Mouse (Mus musculus) liver, adult 2 months (tissue): ENCODE results near the gene Atxn1. TPM values are rescaled to one million over a fixed set of nuclear protein-coding genes. Genes with fewer than 3 reads are reported as not detected.

ENCODE experiments used
- DNase-seq: peaks from one replicate; pipeline ENCODE4 v3.0.0-alpha.2; 2011; ENCODE audit warnings: low read depth, low spot score; ENCODE audit errors: extremely low read depth
- H3K27ac ChIP-seq: fragments of 200-500 bp; replicated peaks from 2 replicates; pipeline ENCODE4 v1.5.1; 2012; ENCODE audit warnings: low read depth, mild to moderate bottlenecking, control low read depth, inconsistent platforms, low read length; ENCODE audit not compliant: insufficient read depth
- H3K27me3 ChIP-seq: fragments of 200-500 bp; 2 replicates; pipeline ENCODE4 v1.6.1; 2012; ENCODE audit warnings: mild to moderate bottlenecking, moderate library complexity, low read length, inconsistent platforms; ENCODE audit not compliant: control insufficient read depth, insufficient read depth
- H3K36me3 ChIP-seq: fragments of 200-500 bp; 2 replicates; pipeline ENCODE4 v1.6.1; 2012; ENCODE audit warnings: low read length, inconsistent platforms; ENCODE audit not compliant: control insufficient read depth, insufficient read depth
- H3K4me1 ChIP-seq: fragments of 200-500 bp; 2 replicates; pipeline ENCODE4 v1.6.1; 2011; ENCODE audit warnings: low read length; ENCODE audit not compliant: control insufficient read depth, insufficient read depth
- H3K4me3 ChIP-seq: fragments of 200-500 bp; 2 replicates; pipeline ENCODE4 v1.5.1; 2011; ENCODE audit warnings: low read depth, mild to moderate bottlenecking, control low read depth, low read length, moderate library complexity; ENCODE audit not compliant: insufficient read depth
- H3K79me2 ChIP-seq: fragments of 200-500 bp; 2 replicates; pipeline ENCODE4 v1.6.1; 2012; ENCODE audit warnings: inconsistent platforms, mild to moderate bottlenecking, low read length, moderate library complexity; ENCODE audit not compliant: control insufficient read depth, insufficient read depth
- H3K9ac ChIP-seq: fragments of 200-500 bp; 2 replicates; pipeline ENCODE4 v1.6.1; 2012; ENCODE audit warnings: low read depth, mild to moderate bottlenecking, control low read depth, inconsistent platforms, low read length
- CTCF ChIP-seq: fragments of 200-500 bp; IDR thresholded peaks from 2 replicates; pipeline ENCODE4 v1.5.1; 2011; ENCODE audit warnings: low read depth, low read length, control low read depth
- POLR2A ChIP-seq: fragments of 200-500 bp; IDR thresholded peaks from 2 replicates; pipeline ENCODE4 v1.6.1; 2011; ENCODE audit warnings: low read length, control low read depth; ENCODE audit not compliant: insufficient read depth; ENCODE audit errors: extremely low read depth
- WGBS: fragments of 180-500 bp; shearing (Covaris S2); methylation state at CpG from one replicate; pipeline ENCODE4 v1.1.7; 2018; 5-methylcytosine and 5-hydroxymethylcytosine counted together
- polyA plus RNA-seq: library from polyadenylated mRNA; depleted of rRNA; stranded (reverse); fragments of >200 nt; gene quantifications from 2 replicates; pipeline ENCODE4 v1.2.3, GENCODE M21; 2012
- total RNA-seq: library from RNA; depleted of rRNA; stranded (reverse); fragments of >200 nt; gene quantifications from 2 replicates; pipeline ENCODE4 v1.2.3, GENCODE M21; 2014

The Atxn1 gene
- total and polyA plus RNA-seq, 2 experiments = 7.7 to 7.8 TPM

DNA sequence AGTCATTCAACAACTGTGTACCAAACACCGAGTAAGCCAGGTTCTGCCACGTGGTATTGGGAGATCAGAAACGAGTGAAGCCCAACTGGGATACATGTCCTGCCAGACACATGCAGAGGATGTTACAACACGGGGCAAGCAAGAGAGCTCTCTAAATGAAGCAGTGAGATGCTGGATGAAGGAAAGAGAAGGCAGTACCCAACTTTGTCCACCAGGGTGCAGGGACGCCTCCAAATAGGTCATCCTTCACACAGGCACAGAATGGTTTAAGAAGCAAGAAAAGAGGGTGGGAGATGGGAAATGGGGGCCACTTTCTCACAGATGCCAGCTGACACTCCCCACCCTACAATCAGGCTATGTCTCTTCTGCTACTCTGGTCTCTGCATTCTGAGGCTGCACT, 351.5 kb downstream of the Atxn1 start:
- H3K4me1 ChIP-seq = no peaks in the 10 kb centered on the region
- H3K79me2 ChIP-seq = peaks cover 6% of the 10 kb centered on the region
- H3K9ac ChIP-seq = no peak overlapping the region
- no peak overlapping the region for H3K27ac ChIP-seq
- TF ChIP-seq CTCF (peak; percentile 56; the same call in 1 of the 2 replicates), POLR2A (no peak)
- no peaks in the 10 kb centered on the region for H3K27me3 ChIP-seq
- DNase-seq = no peak
- H3K36me3 ChIP-seq = no peaks in the 10 kb centered on the region
- 66% methylated on average over 5 of the region's 5 CpGs for WGBS
- no peak overlapping the region for H3K4me3 ChIP-seq

DNA sequence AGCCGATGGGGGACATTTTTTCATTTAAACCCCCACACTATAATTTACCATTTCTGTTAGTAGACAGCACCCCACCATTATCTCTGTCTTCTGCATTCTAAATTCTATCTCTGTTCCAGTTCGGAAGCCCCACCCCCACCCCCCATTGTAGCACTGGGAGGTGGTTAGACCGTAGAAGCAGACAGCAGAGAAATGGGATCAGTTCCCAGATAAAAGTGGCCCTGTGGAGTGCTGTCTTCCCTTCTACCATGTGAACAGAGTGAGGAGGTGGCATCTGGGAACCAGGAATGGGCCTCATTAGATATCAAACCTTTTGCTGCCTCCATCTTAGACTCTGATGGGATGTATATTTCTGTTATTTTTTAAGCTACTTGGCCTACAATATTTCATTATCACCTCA, 353.3 kb downstream of the Atxn1 start:
- TF ChIP-seq CTCF = no peak
- TF ChIP-seq POLR2A = no peak
- WGBS = 95% methylated on average over 3 of the region's 3 CpGs
- no peaks in the 10 kb centered on the region for H3K79me2 ChIP-seq

DNA sequence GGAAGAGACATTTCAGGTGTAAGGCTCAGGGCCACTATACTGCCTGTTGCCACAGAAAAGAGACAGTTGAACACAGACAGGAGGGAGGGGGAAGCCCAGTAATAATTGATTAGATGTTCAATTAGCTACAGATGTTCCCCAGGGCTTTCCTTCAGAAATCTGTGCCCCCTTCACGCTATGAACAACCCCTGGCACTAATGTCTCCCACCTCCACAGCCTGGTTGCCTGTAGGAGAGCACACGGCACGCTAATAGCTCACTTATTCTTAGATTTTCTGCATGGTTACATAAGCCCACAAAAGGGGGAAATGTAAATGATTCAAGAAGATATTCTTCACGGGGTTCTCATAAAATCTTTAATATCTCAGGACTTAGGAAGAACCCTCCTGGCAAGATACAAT, 355.3 kb downstream of the Atxn1 start:
- Histone ChIP-seq H3K4me1 (no peaks in the 10 kb centered on the region), H3K9ac (no peak overlapping the region), H3K36me3 (no peaks in the 10 kb centered on the region), H3K27ac (no peak overlapping the region), H3K79me2 (no peaks in the 10 kb centered on the region), H3K27me3 (no peaks in the 10 kb centered on the region), H3K4me3 (no peak overlapping the region)
- TF ChIP-seq POLR2A (no peak), CTCF (no peak)
- DNase-seq = no peak
- 94% methylated on average over 4 of the region's 4 CpGs for WGBS

More for the DNA sequence above, 353.3 kb downstream of the Atxn1 start:
- H3K27ac ChIP-seq = no peak overlapping the region
- no peak for DNase-seq
- H3K4me3 ChIP-seq = no peak overlapping the region
- no peak overlapping the region for H3K9ac ChIP-seq
- H3K36me3 ChIP-seq = no peaks in the 10 kb centered on the region
- no peaks in the 10 kb centered on the region for H3K4me1 ChIP-seq
- H3K27me3 ChIP-seq = no peaks in the 10 kb centered on the region

DNA sequence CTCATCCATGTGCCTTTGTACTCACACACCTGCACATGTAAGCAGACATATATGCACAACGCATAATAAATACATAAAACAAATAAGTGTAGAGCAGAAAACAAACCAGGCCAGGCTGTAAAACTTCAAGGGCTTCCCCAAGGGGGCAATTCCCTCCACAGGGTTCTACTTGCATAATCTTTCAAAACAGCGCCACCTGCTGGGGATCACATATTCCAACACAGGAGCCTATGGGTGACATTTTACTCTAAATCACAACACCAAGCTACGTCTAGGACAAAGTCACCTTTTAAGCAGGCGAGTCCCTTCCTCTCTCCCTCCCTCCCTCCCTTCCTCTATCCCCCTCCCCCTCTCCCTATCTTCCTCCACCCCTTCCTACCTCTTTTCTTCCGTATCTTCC, 356.2 kb downstream of the Atxn1 start:
- no peak for TF ChIP-seq CTCF
- no peak for TF ChIP-seq POLR2A
- over 99% methylated on average over 5 of the region's 5 CpGs for WGBS

DNA sequence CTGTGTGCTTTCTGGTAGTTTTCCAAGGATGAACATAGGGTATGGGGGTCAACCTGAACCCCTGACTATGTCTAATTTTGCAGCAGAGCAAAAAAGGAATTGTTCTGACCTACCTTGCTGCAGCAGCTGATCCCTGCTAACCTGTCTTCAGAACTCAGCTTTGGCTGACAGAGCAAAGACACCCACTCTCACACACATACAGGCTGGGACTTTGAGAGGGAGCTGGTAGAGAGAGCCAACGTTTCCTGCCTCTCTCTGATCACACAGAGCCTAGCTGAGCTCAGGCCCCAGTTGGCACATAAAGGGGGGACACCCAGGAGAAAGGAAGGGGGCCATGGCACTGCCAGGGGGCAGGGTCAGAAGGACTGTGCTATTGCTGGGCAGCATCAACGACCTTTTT, 356.9 kb downstream of the Atxn1 start:
- TF ChIP-seq CTCF (no peak), POLR2A (no peak)
- WGBS = 75% methylated on average over 2 of the region's 2 CpGs
- Histone ChIP-seq H3K4me3 (no peak overlapping the region), H3K36me3 (no peaks in the 10 kb centered on the region), H3K79me2 (no peaks in the 10 kb centered on the region), H3K27ac (no peak overlapping the region), H3K4me1 (no peaks in the 10 kb centered on the region), H3K27me3 (no peaks in the 10 kb centered on the region), H3K9ac (no peak overlapping the region)
- DNase-seq = no peak

More for the DNA sequence above, 356.2 kb downstream of the Atxn1 start:
- no peaks in the 10 kb centered on the region for H3K4me1 ChIP-seq
- H3K79me2 ChIP-seq = no peaks in the 10 kb centered on the region
- no peak for DNase-seq
- no peaks in the 10 kb centered on the region for H3K27me3 ChIP-seq
- H3K4me3 ChIP-seq = no peak overlapping the region
- H3K27ac ChIP-seq = no peak overlapping the region
- no peak overlapping the region for H3K9ac ChIP-seq
- H3K36me3 ChIP-seq = no peaks in the 10 kb centered on the region

DNA sequence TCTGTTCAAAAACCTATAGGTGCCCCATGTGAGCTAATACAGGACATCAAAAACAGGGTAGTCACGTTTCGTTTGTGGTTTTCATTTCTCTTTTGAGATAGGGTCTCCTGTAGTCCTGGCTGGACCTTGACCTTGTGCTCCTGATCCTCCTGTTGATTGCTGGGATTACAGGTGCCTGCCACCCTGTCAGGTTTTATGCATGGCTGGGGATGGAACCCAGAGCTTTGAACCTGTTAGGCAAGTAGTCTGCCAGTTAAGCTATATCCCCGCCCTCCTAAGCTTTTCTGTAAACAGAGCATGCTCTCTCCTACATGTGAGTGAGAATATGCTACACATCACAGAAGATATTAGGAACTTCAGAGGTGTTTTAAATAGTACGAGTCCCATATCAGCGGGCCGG, 361.2 kb downstream of the Atxn1 start:
- 95% methylated on average over 6 of the region's 6 CpGs for WGBS
- 0 out of 2 replicates have a peak, but pooled peaks cover 2% of the 10 kb centered on the region for H3K79me2 ChIP-seq
- H3K27me3 ChIP-seq = no peaks in the 10 kb centered on the region
- H3K36me3 ChIP-seq = no peaks in the 10 kb centered on the region
- no peak overlapping the region for H3K4me3 ChIP-seq
- H3K4me1 ChIP-seq = no peaks in the 10 kb centered on the region
- H3K9ac ChIP-seq = no peak overlapping the region
- TF ChIP-seq CTCF (no peak), POLR2A (no peak)
- no peak overlapping the region for H3K27ac ChIP-seq
- no peak for DNase-seq
